Mouse (Mus musculus) small intestine, adult 2 months (tissue): Measurements from ENCODE around the gene Zfp36l2.

Experiments used
- CTCF ChIP-seq: fragments of 200-500 bp; IDR thresholded peaks from 2 replicates; pipeline ENCODE4 v1.5.1; 2012; ENCODE audit warnings: low read depth, mild to moderate bottlenecking, control low read depth, inconsistent platforms, low read length, moderate library complexity, mixed read lengths; ENCODE audit not compliant: insufficient replicate concordance, insufficient read length; ENCODE audit errors: extremely low read depth
- POLR2A ChIP-seq: fragments of 200-500 bp; IDR thresholded peaks from 2 replicates; pipeline ENCODE4 v1.6.1; 2012; ENCODE audit warnings: low read depth, mild to moderate bottlenecking, control low read depth, inconsistent platforms, low read length, moderate library complexity

DNA sequence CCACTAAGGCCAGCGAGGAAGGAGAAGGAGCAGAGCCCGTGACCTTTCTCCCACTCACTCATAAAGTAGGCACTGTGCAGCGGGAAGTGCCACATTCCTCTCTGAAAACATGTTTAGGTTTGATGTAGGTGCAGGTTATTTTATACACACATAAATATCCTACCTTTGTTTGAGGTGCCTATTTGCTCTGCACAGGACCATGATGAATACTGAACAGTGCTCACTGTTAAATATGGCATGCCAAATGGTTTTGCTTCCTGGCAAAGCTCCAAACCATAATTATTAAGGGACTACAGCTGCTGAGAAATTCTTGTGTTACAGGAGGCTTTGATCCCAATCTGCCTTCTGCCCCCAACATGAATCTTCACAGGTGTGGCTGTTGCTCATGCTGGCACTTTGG is 18.5 kb upstream of the Zfp36l2 start:
- TF ChIP-seq CTCF (no peak), POLR2A (no peak)
